Mouse (Mus musculus): ENCODE results near the gene Erc2. TPM values are rescaled to one million over a fixed set of nuclear protein-coding genes. Genes with fewer than 3 reads are reported as not detected.

Gene Erc2
- total RNA-seq, 2 experiments from 2014 or later, result not detected

- ATAC-seq (replicated peaks; ENCODE audit: low FRiP score, poor library complexity, severe bottlenecking), result no peak
These were observed 776.7 kb downstream of the Erc2 start for GRCm38 (mm10) chr14:28398915-28399314.

- ATAC-seq (replicated peaks; ENCODE audit: low FRiP score, poor library complexity, severe bottlenecking), result no peak
These were observed 777.7 kb downstream of the Erc2 start for GRCm38 (mm10) chr14:28399897-28400296.

GRCm38 (mm10) chr14:28405277-28405840 is 783.1 kb downstream of the Erc2 start:
- ATAC-seq (replicated peaks; ENCODE audit: low FRiP score, poor library complexity, severe bottlenecking), result no peak

- no peak for ATAC-seq (replicated peaks; ENCODE audit: low FRiP score, poor library complexity, severe bottlenecking)
These were observed 787.2 kb downstream of the Erc2 start for GRCm38 (mm10) chr14:28409390-28409789.

GRCm38 (mm10) chr14:28409796-28410347 is 787.6 kb downstream of the Erc2 start:
- ATAC-seq (replicated peaks; ENCODE audit: low FRiP score, poor library complexity, severe bottlenecking), result no peak

- no peak for ATAC-seq (replicated peaks; ENCODE audit: low FRiP score, poor library complexity, severe bottlenecking)
These were observed 788.6 kb downstream of the Erc2 start for GRCm38 (mm10) chr14:28410789-28411225.

GRCm38 (mm10) chr14:28412252-28412995 is 790.2 kb downstream of the Erc2 start:
- no peak for ATAC-seq (replicated peaks; ENCODE audit: low FRiP score, poor library complexity, severe bottlenecking)

- ATAC-seq (replicated peaks; ENCODE audit: low FRiP score, poor library complexity, severe bottlenecking), result no peak
These were observed 791.3 kb downstream of the Erc2 start for GRCm38 (mm10) chr14:28413516-28413915.

GRCm38 (mm10) chr14:28417019-28417418 is 794.8 kb downstream of the Erc2 start:
- ATAC-seq (replicated peaks; ENCODE audit: low FRiP score, poor library complexity, severe bottlenecking), result no peak

GRCm38 (mm10) chr14:28418497-28418896 is 796.3 kb downstream of the Erc2 start:
- no peak for ATAC-seq (replicated peaks; ENCODE audit: low FRiP score, poor library complexity, severe bottlenecking)

GRCm38 (mm10) chr14:28419188-28419587 is 797.0 kb downstream of the Erc2 start:
- ATAC-seq (replicated peaks; ENCODE audit: low FRiP score, poor library complexity, severe bottlenecking), result no peak

GRCm38 (mm10) chr14:28420596-28420995 is 798.4 kb downstream of the Erc2 start:
- ATAC-seq (replicated peaks; ENCODE audit: low FRiP score, poor library complexity, severe bottlenecking), result no peak

GRCm38 (mm10) chr14:28426610-28427009 is 804.4 kb downstream of the Erc2 start:
- no peak for ATAC-seq (replicated peaks; ENCODE audit: low FRiP score, poor library complexity, severe bottlenecking)

GRCm38 (mm10) chr14:28431703-28432309 is 809.6 kb downstream of the Erc2 start:
- ATAC-seq (replicated peaks; ENCODE audit: low FRiP score, poor library complexity, severe bottlenecking), result no peak

GRCm38 (mm10) chr14:28434996-28435395 is 812.8 kb downstream of the Erc2 start:
- ATAC-seq (replicated peaks; ENCODE audit: low FRiP score, poor library complexity, severe bottlenecking), result no peak

GRCm38 (mm10) chr14:28439171-28439570 is 816.9 kb downstream of the Erc2 start:
- ATAC-seq (replicated peaks; ENCODE audit: low FRiP score, poor library complexity, severe bottlenecking), result no peak

GRCm38 (mm10) chr14:28441240-28441967 is 819.2 kb downstream of the Erc2 start:
- ATAC-seq (replicated peaks; ENCODE audit: low FRiP score, poor library complexity, severe bottlenecking), result no peak

GRCm38 (mm10) chr14:28443254-28443944 is 821.2 kb downstream of the Erc2 start:
- ATAC-seq (replicated peaks; ENCODE audit: low FRiP score, poor library complexity, severe bottlenecking), result no peak

GRCm38 (mm10) chr14:28445737-28446136 is 823.5 kb downstream of the Erc2 start:
- no peak for ATAC-seq (replicated peaks; ENCODE audit: low FRiP score, poor library complexity, severe bottlenecking)

GRCm38 (mm10) chr14:28451771-28452170 is 829.5 kb downstream of the Erc2 start:
- ATAC-seq (replicated peaks; ENCODE audit: low FRiP score, poor library complexity, severe bottlenecking), result no peak
